Mouse (Mus musculus): ENCODE data around the gene Ccser2. TPM values are rescaled to one million over a fixed set of nuclear protein-coding genes. Genes with fewer than 3 reads are reported as not detected.

The Ccser2 gene
- total and polyA plus RNA-seq, 3 experiments: 8.8 to 9.6 (median 9.3) TPM

GRCm38 (mm10) chr14:36900883-36901282 lies 67.7 kb downstream of the Ccser2 start:
- H3K4me2 ChIP-seq (ENCODE audit: insufficient read depth, low read depth, poor library complexity, severe bottlenecking): no peak overlapping the region
- H3K27me3 ChIP-seq (replicated peaks): no peaks in the 10 kb centered on the region
- TF ChIP-seq USF1 (IDR thresholded peaks at IDR 0.05; ENCODE audit: low read depth, low read length): no peak
- no peak for TF ChIP-seq E2F4 (IDR thresholded peaks at IDR 0.05; ENCODE audit: insufficient replicate concordance, low read depth, low read length)
- TF ChIP-seq MAZ (IDR thresholded peaks at IDR 0.05; ENCODE audit: low read depth, low read length): no peak
- no peak for TF ChIP-seq JUND (conservative IDR thresholded peaks at IDR 0.05; ENCODE audit: low read depth, low read length)
- TF ChIP-seq IRF4 (IDR thresholded peaks at IDR 0.05; ENCODE audit: low read depth, low read length): no peak
- no peak for TF ChIP-seq NELFE (IDR thresholded peaks at IDR 0.05; ENCODE audit: low read depth, low read length)
- TF ChIP-seq KAT2A (IDR thresholded peaks at IDR 0.05; ENCODE audit: insufficient replicate concordance, low read length): no peak
- no peak overlapping the region for H3K4me3 ChIP-seq (replicated peaks in 1 of 3; ENCODE audit: low read depth in 2 of 3, low read length in 2 of 3, poor library complexity in 1 of 3)
- in situ Hi-C loops (cut with MboI; ENCODE audit: low pct_ligation_motif_present, low pct_unique_long_range_greater_than_20kb, low sequenced_read_pairs) (no loop called here), dilution Hi-C loops (cut with MboI; ENCODE audit: extremely low pct_ligation_motif_present, extremely low pct_unique_long_range_greater_than_20kb, low sequenced_read_pairs) (no loop called here)
- DNase-seq (ENCODE audit: extremely low read depth): no peak
- no peaks in the 10 kb centered on the region for H3K79me2 ChIP-seq (replicated peaks; ENCODE audit: control insufficient read depth, extremely low read depth, insufficient read depth, poor library complexity, severe bottlenecking)
- peaks cover 2 to 9% of the 10 kb centered on the region in 2 experiments; a peak in 1 of 4 replicates for H3K4me1 ChIP-seq (ENCODE audit: control insufficient read depth in 1 of 2, insufficient read depth in 2 of 2)
- peaks cover 2 to 32% of the 10 kb centered on the region in 2 experiments for H3K36me3 ChIP-seq (replicated peaks in 1 of 2; ENCODE audit: control insufficient read depth in 1 of 2, insufficient read depth in 1 of 2, low read length in 1 of 2)
- no peak overlapping the region for H3K9ac ChIP-seq (ENCODE audit: insufficient read depth, low read depth)
- H3K9me3 ChIP-seq (replicated peaks; ENCODE audit: low read length): no peaks in the 10 kb centered on the region
- no peak overlapping the region for H3K27ac ChIP-seq (ENCODE audit: insufficient read depth, low read depth)

GRCm38 (mm10) chr14:36894701-36895100 lies 73.9 kb downstream of the Ccser2 start:
- H3K4me1 ChIP-seq (ENCODE audit: control insufficient read depth in 1 of 2, insufficient read depth in 2 of 2): no peaks in the 10 kb centered on the region
- no peaks in the 10 kb centered on the region for H3K27me3 ChIP-seq (replicated peaks)
- H3K36me3 ChIP-seq (replicated peaks in 1 of 2; ENCODE audit: control insufficient read depth in 1 of 2, insufficient read depth in 1 of 2, low read length in 1 of 2): peaks cover 5 to 29% of the 10 kb centered on the region in 2 experiments
- no peak overlapping the region for H3K9ac ChIP-seq (ENCODE audit: insufficient read depth, low read depth)
- no peak for TF ChIP-seq ETS1 (conservative IDR thresholded peaks at IDR 0.05; ENCODE audit: low read depth, low read length)
- no peak for TF ChIP-seq MEF2A (IDR thresholded peaks at IDR 0.05; ENCODE audit: borderline replicate concordance, low read depth, low read length)
- no peak for TF ChIP-seq PAX5 (IDR thresholded peaks at IDR 0.05; ENCODE audit: low read length)
- no peak for TF ChIP-seq E2F4 (IDR thresholded peaks at IDR 0.05; ENCODE audit: insufficient replicate concordance, low read depth, low read length)
- TF ChIP-seq IRF4 (IDR thresholded peaks at IDR 0.05; ENCODE audit: low read depth, low read length): no peak
- TF ChIP-seq KAT2A (IDR thresholded peaks at IDR 0.05; ENCODE audit: insufficient replicate concordance, low read length): no peak
- TF ChIP-seq GABPA (IDR thresholded peaks at IDR 0.05; ENCODE audit: insufficient replicate concordance, low read depth, low read length): no peak
- TF ChIP-seq USF1 (IDR thresholded peaks at IDR 0.05; ENCODE audit: low read depth, low read length): no peak
- no peak for TF ChIP-seq ZNF384 (IDR thresholded peaks at IDR 0.05; ENCODE audit: low read depth, low read length)
- TF ChIP-seq ZMIZ1 (IDR thresholded peaks at IDR 0.05; ENCODE audit: low read depth, low read length): no peak
- no peak for TF ChIP-seq CHD2 (IDR thresholded peaks at IDR 0.05; ENCODE audit: low read length)
- no peak for TF ChIP-seq MXI1 (IDR thresholded peaks at IDR 0.05; ENCODE audit: low read depth, low read length)
- dilution Hi-C loops (cut with MboI; ENCODE audit: extremely low pct_ligation_motif_present, extremely low pct_unique_long_range_greater_than_20kb, low sequenced_read_pairs): no loop called here
- no peak overlapping the region for H3K4me3 ChIP-seq (replicated peaks in 1 of 3; ENCODE audit: low read depth in 2 of 3, low read length in 2 of 3, poor library complexity in 1 of 3)
- in situ Hi-C loops (cut with MboI; ENCODE audit: low pct_ligation_motif_present, low pct_unique_long_range_greater_than_20kb, low sequenced_read_pairs): no loop called here
- no peaks in the 10 kb centered on the region for H3K9me3 ChIP-seq (replicated peaks; ENCODE audit: low read length)
- no peak for DNase-seq (ENCODE audit: extremely low read depth)
- H3K27ac ChIP-seq (ENCODE audit: insufficient read depth, low read depth): no peak overlapping the region
- no peaks in the 10 kb centered on the region for H3K79me2 ChIP-seq (replicated peaks; ENCODE audit: control insufficient read depth, extremely low read depth, insufficient read depth, poor library complexity, severe bottlenecking)
- H3K4me2 ChIP-seq (ENCODE audit: insufficient read depth, low read depth, poor library complexity, severe bottlenecking): no peak overlapping the region
